Mouse (Mus musculus): Measurements from ENCODE around the gene Hist1h1t. TPM values are rescaled to one million over a fixed set of nuclear protein-coding genes. Genes with fewer than 3 reads are reported as not detected.

Gene Hist1h1t
- total RNA-seq, 2 experiments from 2014 or later = 0.94 to 5.3 TPM

DNA sequence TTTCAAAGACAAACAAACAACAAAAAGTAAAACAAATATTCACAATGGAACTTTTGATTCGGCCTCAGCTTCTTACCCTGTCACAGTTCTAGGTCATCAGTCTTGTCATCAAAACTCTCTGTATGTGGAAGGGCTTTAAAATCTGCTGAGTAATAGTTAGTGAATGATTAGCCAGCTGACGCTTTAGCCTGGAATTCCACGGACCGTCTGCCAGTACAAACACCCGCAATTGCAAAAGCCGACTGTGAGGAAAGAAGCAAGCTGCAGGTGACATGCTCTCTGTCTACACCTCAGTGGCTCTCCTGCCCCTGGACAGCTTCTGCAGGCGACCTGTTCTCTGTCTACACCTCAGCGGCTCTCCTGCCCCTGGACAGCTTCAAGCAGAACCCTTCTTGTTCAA, 34.9 kb downstream of the Hist1h1t start:
- no peak for ATAC-seq (ENCODE audit: poor library complexity, severe bottlenecking)

DNA sequence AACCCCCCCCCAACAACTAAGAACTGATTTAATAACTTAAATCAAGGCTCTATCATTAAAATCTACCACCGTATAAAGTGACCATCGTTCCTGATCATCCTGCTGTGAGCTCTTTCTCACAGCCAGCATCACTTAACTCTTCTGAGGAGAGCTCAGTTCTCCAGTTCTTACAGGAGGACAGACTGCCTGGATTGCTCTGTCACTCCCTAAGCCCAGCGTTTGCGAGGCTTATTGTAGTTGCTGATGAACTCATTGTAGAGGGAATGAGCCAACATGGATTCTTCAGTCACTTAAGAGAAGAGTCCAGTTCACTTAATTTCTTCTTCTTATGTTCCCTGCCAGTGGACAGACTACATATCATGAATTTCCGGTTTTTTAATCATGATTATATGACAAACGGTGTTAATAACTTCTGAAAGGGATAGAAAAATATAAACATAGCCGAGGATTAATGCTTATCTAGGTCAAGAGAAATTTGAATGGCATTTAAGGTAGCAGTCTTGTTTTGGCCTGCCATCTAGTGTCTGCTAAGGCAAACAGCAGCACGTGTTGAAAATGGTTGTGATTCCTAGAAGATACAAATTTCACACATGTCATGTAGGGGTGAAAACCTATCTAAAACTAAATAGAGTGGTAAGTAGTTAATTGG, 36.7 kb downstream of the Hist1h1t start:
- ATAC-seq (ENCODE audit: poor library complexity, severe bottlenecking) = peak; percentile 80

DNA sequence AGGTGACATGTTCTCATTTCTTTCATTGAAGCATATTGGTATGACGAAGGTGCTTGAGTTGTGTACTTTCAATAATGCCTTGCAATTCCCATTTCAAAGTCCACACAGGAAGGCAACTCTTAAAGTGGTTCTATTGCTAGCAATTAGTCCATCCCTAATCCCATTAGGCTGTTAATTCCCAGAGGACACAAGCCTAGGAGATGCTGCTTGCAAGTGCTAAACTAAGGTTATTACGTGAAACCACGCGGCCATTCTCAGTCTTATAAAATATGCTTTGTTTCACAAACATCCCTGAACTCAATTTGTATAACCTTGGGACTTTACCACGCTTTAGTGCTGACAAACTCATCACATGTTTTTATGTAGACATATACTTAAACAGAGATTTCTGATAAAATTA, 41.5 kb downstream of the Hist1h1t start:
- no peak for ATAC-seq (ENCODE audit: poor library complexity, severe bottlenecking)

DNA sequence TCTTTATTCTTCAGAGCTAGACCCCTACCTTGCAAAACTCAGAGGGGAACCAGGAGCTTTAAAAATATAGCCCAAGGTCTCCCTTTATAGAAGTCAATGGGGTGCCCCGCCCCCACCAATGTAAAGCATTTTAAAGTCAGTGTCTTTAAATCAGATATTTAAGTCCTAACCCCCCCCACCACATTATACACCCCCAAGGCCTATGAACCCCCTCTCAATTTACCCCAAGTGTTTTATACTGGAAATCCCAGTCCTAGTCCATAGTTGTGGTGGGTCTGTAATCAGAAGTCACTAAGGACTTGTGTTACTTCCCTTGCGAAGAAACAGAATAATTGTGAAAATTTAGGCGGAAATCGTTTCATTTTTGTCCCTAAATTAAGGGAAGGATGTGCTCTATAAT, 42.4 kb downstream of the Hist1h1t start:
- no peak for ATAC-seq (ENCODE audit: poor library complexity, severe bottlenecking)

DNA sequence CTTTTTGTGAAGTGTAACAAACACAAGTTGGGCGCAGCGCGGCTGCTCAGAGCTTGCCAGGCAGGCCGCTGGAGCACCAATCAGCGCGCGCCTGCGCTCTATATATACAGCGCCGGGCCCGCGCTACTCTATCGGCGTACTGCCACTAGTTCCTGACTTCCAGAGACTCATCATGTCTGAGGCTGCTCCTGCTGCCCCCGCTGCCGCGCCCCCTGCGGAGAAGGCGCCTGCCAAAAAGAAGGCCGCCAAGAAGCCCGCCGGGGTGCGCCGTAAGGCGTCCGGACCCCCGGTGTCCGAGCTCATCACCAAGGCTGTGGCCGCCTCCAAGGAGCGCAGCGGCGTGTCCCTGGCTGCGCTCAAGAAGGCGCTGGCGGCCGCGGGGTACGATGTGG, 43.1 kb downstream of the Hist1h1t start, which contains the start of gene Hist1h1c:
TSS of gene Hist1h1c (plus strand) at position 132 of the 392 bp plus-strand sequence.
- peak; percentile 71 for ATAC-seq (ENCODE audit: poor library complexity, severe bottlenecking)

DNA sequence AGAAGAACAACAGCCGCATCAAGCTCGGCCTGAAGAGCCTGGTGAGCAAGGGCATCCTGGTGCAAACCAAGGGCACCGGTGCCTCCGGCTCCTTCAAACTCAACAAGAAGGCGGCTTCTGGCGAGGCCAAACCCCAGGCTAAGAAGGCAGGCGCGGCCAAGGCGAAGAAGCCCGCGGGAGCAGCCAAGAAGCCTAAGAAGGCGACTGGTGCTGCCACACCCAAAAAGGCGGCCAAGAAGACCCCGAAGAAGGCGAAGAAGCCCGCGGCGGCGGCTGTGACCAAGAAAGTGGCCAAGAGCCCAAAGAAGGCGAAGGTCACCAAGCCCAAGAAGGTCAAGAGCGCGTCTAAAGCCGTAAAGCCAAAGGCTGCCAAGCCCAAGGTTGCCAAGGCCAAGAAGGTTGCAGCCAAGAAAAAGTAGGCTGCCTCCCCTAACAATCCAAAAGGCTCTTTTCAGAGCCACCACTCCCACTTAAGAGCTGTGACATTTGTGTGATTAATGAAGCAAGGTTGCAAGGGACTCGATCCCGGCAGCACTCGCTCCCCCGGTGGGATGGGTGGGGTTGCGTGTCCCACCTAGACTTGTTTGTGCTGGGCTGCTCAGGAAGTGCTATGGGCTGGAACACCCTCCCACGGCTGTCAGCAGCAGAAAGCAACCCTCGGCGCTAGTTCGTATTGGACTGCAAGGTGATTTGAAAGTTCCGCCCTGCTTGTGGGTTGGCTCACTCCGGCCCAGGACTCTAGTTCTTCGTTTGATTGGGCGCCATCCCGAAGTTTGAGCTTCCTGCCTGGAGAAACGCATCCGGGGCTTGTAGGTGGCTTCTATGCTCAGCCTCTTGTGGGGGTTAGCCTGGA, 43.7 kb downstream of the Hist1h1t start:
- ATAC-seq (ENCODE audit: poor library complexity, severe bottlenecking) = peak; percentile 65

DNA sequence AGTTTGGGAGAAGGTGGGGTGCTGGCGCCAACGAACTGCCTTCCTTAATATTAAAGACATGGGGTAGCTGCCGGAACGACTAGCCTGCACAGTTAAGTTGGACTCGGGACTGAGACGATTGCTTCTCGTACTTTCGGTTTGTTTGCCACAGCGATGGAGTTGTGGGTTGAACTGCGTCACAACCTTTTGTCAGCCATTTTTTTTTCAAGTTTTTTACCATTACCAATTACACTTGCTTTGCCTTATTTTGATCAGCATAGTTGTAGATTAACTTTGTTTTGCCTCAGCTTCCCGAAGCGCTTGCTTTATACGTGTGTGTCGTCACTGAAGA, 44.3 kb downstream of the Hist1h1t start:
- ATAC-seq (ENCODE audit: poor library complexity, severe bottlenecking) = peak; percentile 34

DNA sequence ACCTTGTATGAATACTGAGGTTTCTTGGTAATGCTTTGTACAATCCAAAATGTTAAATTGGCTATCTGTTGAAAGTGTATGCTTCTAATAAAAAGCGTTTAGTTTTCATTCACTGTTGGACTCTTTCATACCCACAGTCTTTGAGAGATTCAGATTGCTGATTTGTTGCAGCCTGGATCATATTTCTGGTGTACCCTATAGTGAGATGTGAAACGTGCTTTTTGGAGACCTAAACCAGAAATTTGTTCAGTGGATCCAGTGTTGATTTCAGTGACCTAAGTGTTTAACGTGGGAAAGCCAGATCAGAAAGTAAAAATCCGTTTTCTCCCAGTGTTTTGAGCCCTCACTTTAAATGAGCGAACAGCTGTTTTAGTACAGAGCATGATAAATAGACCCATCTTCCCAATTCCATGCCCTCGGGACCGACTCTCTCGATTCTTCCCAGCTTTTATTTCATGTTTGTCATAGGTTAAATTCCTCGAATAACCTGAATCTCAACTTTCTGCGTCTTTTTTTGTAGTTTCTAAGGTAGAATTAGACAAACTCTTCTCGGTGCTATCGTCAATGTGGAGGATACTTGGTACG, 44.7 kb downstream of the Hist1h1t start:
- ATAC-seq (ENCODE audit: poor library complexity, severe bottlenecking) = no peak

DNA sequence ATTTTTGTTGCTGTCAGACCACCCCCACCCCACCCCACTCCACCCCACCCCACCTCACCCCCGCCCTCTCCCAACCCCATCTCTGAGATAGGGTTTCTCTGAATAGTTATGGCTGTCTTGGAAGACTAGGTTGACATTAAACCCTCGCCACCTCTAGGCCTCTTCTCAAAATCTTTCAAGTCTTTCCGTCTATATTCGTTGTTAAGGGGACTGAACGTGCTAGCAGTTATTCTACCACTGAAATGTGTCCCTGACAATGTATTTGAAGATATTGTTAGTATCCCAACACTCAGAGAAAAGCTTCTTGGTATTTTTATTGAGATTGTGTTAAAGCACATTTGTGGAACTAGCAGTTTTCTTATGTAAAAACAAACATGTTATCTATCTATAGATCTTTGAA, 45.3 kb downstream of the Hist1h1t start:
- ATAC-seq (ENCODE audit: poor library complexity, severe bottlenecking) = no peak

DNA sequence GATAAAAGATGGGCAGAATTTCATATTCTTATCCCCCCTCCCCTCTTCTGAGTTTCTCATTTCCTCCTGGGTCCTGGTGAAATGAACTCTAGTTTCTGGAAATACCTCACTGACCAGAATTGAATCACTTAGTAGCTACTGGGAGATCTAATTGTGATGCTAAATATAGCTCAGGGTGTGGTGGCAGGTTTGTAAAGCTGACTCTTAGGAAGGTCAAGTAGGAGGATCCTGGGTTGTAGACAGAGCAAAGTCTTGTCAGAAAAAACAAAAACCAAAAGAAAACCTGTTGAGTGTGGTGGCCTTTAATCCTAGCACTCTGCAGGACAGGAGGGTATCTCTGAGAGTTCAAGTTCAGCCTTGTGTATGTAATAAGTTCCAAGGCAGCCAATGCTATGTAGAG, 46.4 kb downstream of the Hist1h1t start:
- ATAC-seq (ENCODE audit: poor library complexity, severe bottlenecking) = no peak

DNA sequence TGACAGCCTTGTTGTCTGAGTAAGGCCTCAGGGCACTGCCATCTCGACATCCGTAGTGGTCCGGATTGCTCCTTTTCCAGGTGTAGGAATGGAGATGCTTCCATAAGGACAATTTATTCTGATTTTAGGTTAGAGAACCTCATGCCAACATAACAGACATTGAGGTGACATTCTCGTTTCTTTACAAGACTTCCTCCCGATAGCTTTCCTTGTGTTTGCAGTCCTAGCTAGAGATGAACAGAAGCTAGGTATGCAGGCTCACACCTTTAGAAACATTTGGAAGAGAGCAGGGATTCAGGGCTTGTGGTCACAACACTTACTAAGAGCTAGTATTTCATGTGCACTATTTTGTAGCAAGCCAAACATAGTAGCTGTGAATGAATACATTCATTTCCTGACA, 47.6 kb downstream of the Hist1h1t start:
- ATAC-seq (ENCODE audit: poor library complexity, severe bottlenecking) = no peak

DNA sequence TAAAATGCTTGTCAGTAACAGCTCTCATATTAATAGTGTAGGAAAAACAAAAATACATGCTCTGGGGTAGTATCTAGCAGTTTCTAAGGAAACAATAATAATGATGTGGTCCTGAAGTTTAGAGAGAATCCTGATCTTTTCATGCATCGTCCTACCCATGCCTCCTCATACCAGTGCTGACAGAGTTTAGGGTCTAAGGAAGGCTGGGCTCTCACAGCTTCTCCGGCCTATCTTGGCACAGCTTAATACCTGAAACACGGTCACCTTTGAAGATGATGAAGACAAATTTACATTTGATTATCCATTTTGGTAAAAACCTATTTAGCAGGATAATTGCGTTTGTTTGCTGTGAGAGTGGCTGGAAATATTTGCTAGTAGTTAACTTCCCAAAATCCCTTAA, 48.3 kb downstream of the Hist1h1t start:
- ATAC-seq (ENCODE audit: poor library complexity, severe bottlenecking) = no peak

DNA sequence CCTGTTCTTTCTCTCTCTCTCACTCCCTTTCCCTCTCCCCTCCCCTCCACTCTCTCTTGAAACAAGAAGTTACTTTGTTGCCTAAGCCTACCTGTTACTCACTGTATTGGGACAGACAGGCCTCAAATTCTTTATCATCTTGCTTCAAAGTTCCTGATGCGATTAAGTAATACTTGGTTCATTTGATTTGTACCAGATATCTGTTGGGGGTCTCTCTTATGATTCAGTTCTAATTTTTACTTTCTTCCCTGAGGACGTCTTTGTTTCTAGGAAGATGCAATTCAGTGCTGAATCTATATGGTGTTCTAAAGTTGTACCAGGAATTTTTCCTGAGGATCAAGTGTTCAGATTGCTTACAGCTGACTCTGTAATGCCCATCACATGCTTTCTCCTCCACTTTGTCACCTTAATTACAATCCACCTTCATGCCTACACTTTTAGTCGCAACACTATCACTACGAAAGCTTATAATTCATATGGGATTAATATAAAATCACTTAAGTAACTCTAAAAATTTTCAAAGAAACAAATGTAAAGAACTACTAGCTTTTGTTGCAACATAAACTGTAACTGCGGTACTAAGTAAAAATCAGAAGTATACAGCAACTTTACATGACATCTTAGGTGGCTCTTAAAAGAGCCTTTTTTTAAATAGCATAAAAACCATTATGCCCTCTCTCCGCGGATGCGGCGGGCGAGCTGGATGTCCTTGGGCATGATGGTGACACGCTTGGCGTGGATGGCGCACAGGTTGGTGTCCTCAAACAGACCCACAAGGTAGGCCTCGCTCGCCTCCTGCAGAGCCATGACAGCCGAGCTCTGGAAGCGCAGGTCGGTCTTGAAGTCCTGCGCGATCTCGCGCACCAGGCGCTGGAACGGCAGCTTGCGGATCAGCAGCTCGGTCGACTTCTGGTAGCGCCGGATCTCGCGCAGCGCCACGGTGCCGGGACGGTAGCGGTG, 49.1 kb downstream of the Hist1h1t start:
- no peak for ATAC-seq (ENCODE audit: poor library complexity, severe bottlenecking)

DNA sequence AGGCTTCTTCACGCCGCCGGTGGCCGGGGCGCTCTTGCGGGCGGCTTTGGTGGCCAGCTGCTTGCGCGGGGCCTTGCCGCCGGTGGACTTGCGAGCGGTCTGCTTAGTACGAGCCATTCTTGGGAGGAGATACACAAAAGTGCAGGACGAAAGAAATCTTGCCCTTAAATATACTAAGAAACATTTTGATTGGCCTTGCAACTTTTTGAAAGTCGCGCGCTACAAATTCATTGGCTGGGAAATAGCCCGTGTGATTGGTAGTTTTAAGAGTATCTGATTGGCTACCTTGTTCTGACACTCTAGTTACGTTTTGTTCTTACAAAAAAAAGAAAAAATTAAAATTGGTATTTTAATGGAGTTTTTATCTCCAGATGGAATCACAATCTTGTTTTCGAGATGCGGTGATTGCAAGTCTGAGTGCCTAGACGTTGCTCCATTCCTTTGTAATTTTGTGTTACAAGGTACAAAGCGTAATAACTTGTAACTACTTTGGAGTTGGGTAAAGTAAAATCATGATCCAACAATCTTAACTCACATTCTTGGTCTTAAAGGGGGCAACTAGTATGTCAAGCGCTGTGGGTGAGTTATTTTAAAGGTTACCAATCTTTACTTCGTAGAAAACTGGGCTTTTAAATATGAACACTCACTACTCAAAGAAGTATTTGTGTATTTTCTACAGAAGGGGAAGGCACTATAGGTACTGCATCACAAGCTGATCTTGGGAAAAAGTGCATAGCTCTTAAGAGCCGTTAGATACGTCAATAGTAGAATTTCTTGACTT, 50.0 kb downstream of the Hist1h1t start, which contains the start of gene Hist1h3c:
TSS of gene Hist1h3c (minus strand) at position 222 of the 781 bp plus-strand sequence.
- ATAC-seq (ENCODE audit: poor library complexity, severe bottlenecking) = peak; percentile 55

Other genes starting within 250 kb of the Hist1h1t start
Only the 30 nearest of the 38 such genes appear.
- gene Hist1h3g, start 160.4 kb upstream of the Hist1h1t start, total RNA-seq (2015) = 225 and 241 TPM in 2 replicates
- 441 and 668 TPM in 2 replicates for gene Hist1h3g, start 160.4 kb upstream of the Hist1h1t start, total RNA-seq (2017)
- 32.3 and 36.5 TPM in 2 replicates for gene Hist1h2bh, start 152.4 kb upstream of the Hist1h1t start, total RNA-seq (2015)
- gene Hist1h2bh, start 152.4 kb upstream of the Hist1h1t start, total RNA-seq (2017) = 143 and 176 TPM in 2 replicates
- gene Hist1h3f, start 151.8 kb upstream of the Hist1h1t start, total RNA-seq (2015) = 43.8 and 48.7 TPM in 2 replicates
- 145 and 146 TPM in 2 replicates for gene Hist1h3f, start 151.8 kb upstream of the Hist1h1t start, total RNA-seq (2017)
- 110 and 116 TPM in 2 replicates for gene Hist1h4f, start 144.2 kb upstream of the Hist1h1t start, total RNA-seq (2015)
- gene Hist1h4f, start 144.2 kb upstream of the Hist1h1t start, total RNA-seq (2017) = 2,488 and 3,291 TPM in 2 replicates
- gene Hist1h1d, start 142.6 kb upstream of the Hist1h1t start, total RNA-seq (2015) = 16.7 and 17.0 TPM in 2 replicates
- gene Hist1h1d, start 142.6 kb upstream of the Hist1h1t start, total RNA-seq (2017) = 182 and 184 TPM in 2 replicates
- gene Hist1h3e, start 133.4 kb upstream of the Hist1h1t start, total RNA-seq (2015) = 101 and 161 TPM in 2 replicates
- gene Hist1h3e, start 133.4 kb upstream of the Hist1h1t start, total RNA-seq (2017) = 295 and 358 TPM in 2 replicates
- gene Hist1h2ae, start 124.6 kb upstream of the Hist1h1t start, total RNA-seq (2015) = 8.8 and 9.0 TPM in 2 replicates
- gene Hist1h2ae, start 124.6 kb upstream of the Hist1h1t start, total RNA-seq (2017) = 272 and 274 TPM in 2 replicates
- 325 and 384 TPM in 2 replicates for gene Hist1h2bg, start 124.4 kb upstream of the Hist1h1t start, total RNA-seq (2015)
- gene Hist1h2bg, start 124.4 kb upstream of the Hist1h1t start, total RNA-seq (2017) = 1,715 and 1,721 TPM in 2 replicates
- gene Hist1h2bf, start 121.6 kb upstream of the Hist1h1t start, total RNA-seq (2015) = 449 and 490 TPM in 2 replicates
- gene Hist1h2bf, start 121.6 kb upstream of the Hist1h1t start, total RNA-seq (2017) = 736 and 744 TPM in 2 replicates
- 3.2 and 3.6 TPM in 2 replicates for gene Hist1h2ad, start 121.4 kb upstream of the Hist1h1t start, total RNA-seq (2015)
- 93.7 and 99.2 TPM in 2 replicates for gene Hist1h2ad, start 121.4 kb upstream of the Hist1h1t start, total RNA-seq (2017)
- 150 and 159 TPM in 2 replicates for gene Hist1h3d, start 120.1 kb upstream of the Hist1h1t start, total RNA-seq (2015)
- gene Hist1h3d, start 120.1 kb upstream of the Hist1h1t start, total RNA-seq (2017) = 86.3 and 96.3 TPM in 2 replicates
- gene Hist1h4d, start 114.2 kb upstream of the Hist1h1t start, total RNA-seq (2015) = 655 and 672 TPM in 2 replicates
- gene Hist1h4d, start 114.2 kb upstream of the Hist1h1t start, total RNA-seq (2017) = 1,182 and 1,443 TPM in 2 replicates
- gene Hist1h2be, start 74.7 kb upstream of the Hist1h1t start, total RNA-seq (2015) = 15.1 and 16.4 TPM in 2 replicates
- gene Hist1h2be, start 74.7 kb upstream of the Hist1h1t start, total RNA-seq (2017) = 110 and 115 TPM in 2 replicates
- 408 and 475 TPM in 2 replicates for gene Hist1h1e, start 73.3 kb upstream of the Hist1h1t start, total RNA-seq (2015)
- gene Hist1h1e, start 73.3 kb upstream of the Hist1h1t start, total RNA-seq (2017) = 457 and 467 TPM in 2 replicates
- 10.3 and 12.0 TPM in 2 replicates for gene Hist1h2ac, start 11.9 kb upstream of the Hist1h1t start, total RNA-seq (2015)
- 67.7 and 81.2 TPM in 2 replicates for gene Hist1h2ac, start 11.9 kb upstream of the Hist1h1t start, total RNA-seq (2017)
- 40.3 and 42.6 TPM in 2 replicates for gene Hist1h2bc, start 11.6 kb upstream of the Hist1h1t start, total RNA-seq (2015)
- gene Hist1h2bc, start 11.6 kb upstream of the Hist1h1t start, total RNA-seq (2017) = 253 and 263 TPM in 2 replicates
- 60.8 and 62.1 TPM in 2 replicates for gene Hist1h4c, start 2.6 kb downstream of the Hist1h1t start, total RNA-seq (2015)
- 282 and 359 TPM in 2 replicates for gene Hist1h4c, start 2.6 kb downstream of the Hist1h1t start, total RNA-seq (2017)
- 12.3 and 17.1 TPM in 2 replicates for gene Hfe, start 15.0 kb downstream of the Hist1h1t start, total RNA-seq (2015)
- gene Hfe, start 15.0 kb downstream of the Hist1h1t start, total RNA-seq (2017) = 7.6 and 8.5 TPM in 2 replicates
- 179 and 186 TPM in 2 replicates for gene Hist1h1c, start 43.0 kb downstream of the Hist1h1t start, total RNA-seq (2015)
- 1,288 and 1,327 TPM in 2 replicates for gene Hist1h1c, start 43.0 kb downstream of the Hist1h1t start, total RNA-seq (2017)
- gene Hist1h3c, start 49.8 kb downstream of the Hist1h1t start, total RNA-seq (2015) = 115 and 119 TPM in 2 replicates
- gene Hist1h3c, start 49.8 kb downstream of the Hist1h1t start, total RNA-seq (2017) = 508 and 593 TPM in 2 replicates
- 264 and 296 TPM in 2 replicates for gene Hist1h2bb, start 50.9 kb downstream of the Hist1h1t start, total RNA-seq (2015)
- 5,681 and 7,839 TPM in 2 replicates for gene Hist1h2bb, start 50.9 kb downstream of the Hist1h1t start, total RNA-seq (2017)
- gene Hist1h2ab, start 55.3 kb downstream of the Hist1h1t start, total RNA-seq (2015) = 64.3 and 114 TPM in 2 replicates
- 3,821 and 4,666 TPM in 2 replicates for gene Hist1h2ab, start 55.3 kb downstream of the Hist1h1t start, total RNA-seq (2017)
- 495 and 572 TPM in 2 replicates for gene Hist1h3b, start 56.5 kb downstream of the Hist1h1t start, total RNA-seq (2015)
- 546 and 613 TPM in 2 replicates for gene Hist1h3b, start 56.5 kb downstream of the Hist1h1t start, total RNA-seq (2017)
- 64.8 and 95.3 TPM in 2 replicates for gene Hist1h4b, start 61.2 kb downstream of the Hist1h1t start, total RNA-seq (2015)
- 562 and 732 TPM in 2 replicates for gene Hist1h4b, start 61.2 kb downstream of the Hist1h1t start, total RNA-seq (2017)
- 58.1 TPM in 2 replicates for gene Hist1h4a, start 65.4 kb downstream of the Hist1h1t start, total RNA-seq (2015)
- gene Hist1h4a, start 65.4 kb downstream of the Hist1h1t start, total RNA-seq (2017) = 540 and 548 TPM in 2 replicates
- 53.9 and 67.3 TPM in 2 replicates for gene Hist1h3a, start 66.6 kb downstream of the Hist1h1t start, total RNA-seq (2015)
- 527 and 571 TPM in 2 replicates for gene Hist1h3a, start 66.6 kb downstream of the Hist1h1t start, total RNA-seq (2017)
- 117 and 119 TPM in 2 replicates for gene Hist1h1a, start 67.9 kb downstream of the Hist1h1t start, total RNA-seq (2015)
- 1,654 and 1,862 TPM in 2 replicates for gene Hist1h1a, start 67.9 kb downstream of the Hist1h1t start, total RNA-seq (2017)
- gene Trim38, start 74.1 kb downstream of the Hist1h1t start, total RNA-seq (2015) = not detected in 2 replicates
- gene Trim38, start 74.1 kb downstream of the Hist1h1t start, total RNA-seq (2017) = not detected in 2 replicates
- not detected in 2 replicates for gene Slc17a2, start 111.2 kb downstream of the Hist1h1t start, total RNA-seq (2015)
- gene Slc17a2, start 111.2 kb downstream of the Hist1h1t start, total RNA-seq (2017) = not detected in 2 replicates
- not detected in 2 replicates for gene Slc17a3, start 143.6 kb downstream of the Hist1h1t start, total RNA-seq (2015)
- gene Slc17a3, start 143.6 kb downstream of the Hist1h1t start, total RNA-seq (2017) = not detected in 2 replicates